Mouse (Mus musculus) midbrain, postnatal 0 days (tissue): Measurements from ENCODE around the gene Hist1h2ap. TPM values are rescaled to one million over a fixed set of nuclear protein-coding genes. Genes with fewer than 3 reads are reported as not detected.
"Not testable (repeated sequence)": the region's sequence is repeated elsewhere in the genome, so short reads cannot be mapped to it uniquely, and the experiment has no call there.

Experiments used
- ATAC-seq: fragments of 200-750 bp; cut with Nextera tagmentation; 2 replicates; pipeline ENCODE4 v1.8.0; 2017; ENCODE audit warnings: moderate number of reproducible peaks, mild to moderate bottlenecking, moderate TSS enrichment, moderate library complexity; ENCODE audit not compliant: low FRiP score
- DNase-seq: peaks from one replicate; pipeline ENCODE4 v3.0.0-alpha.2; 2015; ENCODE audit warnings: low spot score
- H3K27ac ChIP-seq: fragments of 300-500 bp; sonication (generic); 2 replicates; pipeline ENCODE4 v1.5.1; 2014; ENCODE audit warnings: low read depth, mild to moderate bottlenecking, low read length, mixed read lengths
- H3K27me3 ChIP-seq: fragments of 300-500 bp; sonication (generic); 2 replicates; pipeline ENCODE4 v1.6.1; 2014; ENCODE audit warnings: low read length, control low read depth, mixed read lengths; ENCODE audit not compliant: insufficient read depth
- H3K36me3 ChIP-seq: fragments of 300-500 bp; sonication (generic); 2 replicates; pipeline ENCODE4 v1.6.1; 2014; ENCODE audit warnings: low read length, control low read depth, mixed read lengths; ENCODE audit not compliant: insufficient read depth
- H3K4me1 ChIP-seq: fragments of 300-500 bp; sonication (generic); 2 replicates; pipeline ENCODE4 v1.6.1; 2014; ENCODE audit warnings: mild to moderate bottlenecking, control low read depth, antibody characterized with exemption, low read length, mixed read lengths; ENCODE audit not compliant: insufficient read depth
- H3K4me2 ChIP-seq: fragments of 300-500 bp; sonication (generic); 2 replicates; pipeline ENCODE4 v1.6.1; 2014; ENCODE audit warnings: low read depth, mild to moderate bottlenecking, low read length, mixed read lengths; ENCODE audit not compliant: poor library complexity, severe bottlenecking
- H3K4me3 ChIP-seq: fragments of 300-500 bp; sonication (generic); 2 replicates; pipeline ENCODE4 v1.5.1; 2014; ENCODE audit warnings: low read depth, mild to moderate bottlenecking, low read length, moderate library complexity
- H3K9ac ChIP-seq: fragments of 300-500 bp; sonication (generic); replicated peaks from 2 replicates; pipeline ENCODE4 v1.6.1; 2014; ENCODE audit warnings: mild to moderate bottlenecking, low read length, moderate library complexity, mixed read lengths; ENCODE audit not compliant: poor library complexity, severe bottlenecking
- H3K9me3 ChIP-seq: fragments of 300-500 bp; sonication (generic); 2 replicates; pipeline ENCODE4 v1.6.1; 2016; ENCODE audit warnings: low read length, control low read depth
- CTCF ChIP-seq: IDR thresholded peaks from 2 replicates; pipeline ENCODE4 v1.5.1; 2016; ENCODE audit warnings: antibody characterized with exemption, mild to moderate bottlenecking
- WGBS: fragments of 180-500 bp; shearing (Covaris S2); extraction: QIAGEN DNeasy Blood & Tissue Kit; methylation state at CpG from one replicate; pipeline ENCODE4 v1.1.7; 2014; 5-methylcytosine and 5-hydroxymethylcytosine counted together
- polyA plus RNA-seq: library from polyadenylated mRNA; unstranded; fragments of >200 nt; fragmentation: Nextera tagmentation; extraction: Ambion mirVana; gene quantifications from 2 replicates; pipeline ENCODE4 v1.2.1, GENCODE M21; 2015
- total RNA-seq: library from RNA; depleted of rRNA; stranded (reverse); fragments of >200 nt; gene quantifications from 2 replicates; pipeline ENCODE4 v1.2.3, GENCODE M21; 2014

Hist1h2ap gene
- total and polyA plus RNA-seq, 2 experiments from 2014 or later: 299 to 620 TPM

GRCm38 (mm10) chr13:21795584-21795983, 37.7 kb downstream of the Hist1h2ap start:
- H3K4me3 ChIP-seq: no peak overlapping the region
- 94% methylated on average over 7 of the region's 7 CpGs for WGBS

GRCm38 (mm10) chr13:21790601-21791283, 42.6 kb downstream of the Hist1h2ap start:
- no peak for TF ChIP-seq CTCF
- ATAC-seq: no peak
- 6% methylated on average over 16 of the region's 18 CpGs for WGBS
- peak overlapping the region; percentile 29 for H3K4me2 ChIP-seq
- no peaks in the 10 kb centered on the region for H3K36me3 ChIP-seq
- no peaks in the 10 kb centered on the region for H3K4me1 ChIP-seq
- no peaks in the 10 kb centered on the region for H3K9me3 ChIP-seq
- H3K27me3 ChIP-seq: no peaks in the 10 kb centered on the region
- no peak for DNase-seq
- no peak overlapping the region for H3K27ac ChIP-seq
- peak overlapping the region; percentile 36; the same call in 1 of the 2 replicates for H3K9ac ChIP-seq
- no peak overlapping the region for H3K4me3 ChIP-seq

More at GRCm38 (mm10) chr13:21795584-21795983, 37.7 kb downstream of the Hist1h2ap start:
- no peak for TF ChIP-seq CTCF
- no peaks in the 10 kb centered on the region for H3K36me3 ChIP-seq
- no peaks in the 10 kb centered on the region for H3K4me1 ChIP-seq
- no peak for DNase-seq
- H3K4me2 ChIP-seq: no peak overlapping the region
- no peak overlapping the region for H3K9ac ChIP-seq
- no peak for ATAC-seq
- H3K27me3 ChIP-seq: no peaks in the 10 kb centered on the region
- no peaks in the 10 kb centered on the region for H3K9me3 ChIP-seq
- H3K27ac ChIP-seq: no peak overlapping the region

GRCm38 (mm10) chr13:21789925-21790324, 43.4 kb downstream of the Hist1h2ap start:
- DNase-seq: no peak
- Histone ChIP-seq H3K4me2 (no peak overlapping the region), H3K36me3 (no peaks in the 10 kb centered on the region), H3K9ac (no peak overlapping the region), H3K27me3 (no peaks in the 10 kb centered on the region), H3K27ac (no peak overlapping the region), H3K4me1 (no peaks in the 10 kb centered on the region), H3K9me3 (no peaks in the 10 kb centered on the region), H3K4me3 (no peak overlapping the region)
- TF ChIP-seq CTCF: no peak
- ATAC-seq: no peak
- WGBS: 75% methylated on average over 6 of the region's 6 CpGs

GRCm38 (mm10) chr13:21787760-21788593, 45.3 kb downstream of the Hist1h2ap start:
- TF ChIP-seq CTCF: no peak
- Histone ChIP-seq H3K36me3 (no peaks in the 10 kb centered on the region), H3K9me3 (no peaks in the 10 kb centered on the region), H3K4me3 (peak overlapping the region; percentile 36), H3K9ac (no peak overlapping the region), H3K4me1 (peaks cover 4% of the 10 kb centered on the region; the same call in 1 of the 2 replicates), H3K27ac (no peak overlapping the region), H3K4me2 (peak overlapping the region; percentile 52), H3K27me3 (no peaks in the 10 kb centered on the region)
- ATAC-seq (peak; percentile 24), DNase-seq (no peak)
- 14% methylated on average over 13 of the region's 21 CpGs for WGBS

DNA sequence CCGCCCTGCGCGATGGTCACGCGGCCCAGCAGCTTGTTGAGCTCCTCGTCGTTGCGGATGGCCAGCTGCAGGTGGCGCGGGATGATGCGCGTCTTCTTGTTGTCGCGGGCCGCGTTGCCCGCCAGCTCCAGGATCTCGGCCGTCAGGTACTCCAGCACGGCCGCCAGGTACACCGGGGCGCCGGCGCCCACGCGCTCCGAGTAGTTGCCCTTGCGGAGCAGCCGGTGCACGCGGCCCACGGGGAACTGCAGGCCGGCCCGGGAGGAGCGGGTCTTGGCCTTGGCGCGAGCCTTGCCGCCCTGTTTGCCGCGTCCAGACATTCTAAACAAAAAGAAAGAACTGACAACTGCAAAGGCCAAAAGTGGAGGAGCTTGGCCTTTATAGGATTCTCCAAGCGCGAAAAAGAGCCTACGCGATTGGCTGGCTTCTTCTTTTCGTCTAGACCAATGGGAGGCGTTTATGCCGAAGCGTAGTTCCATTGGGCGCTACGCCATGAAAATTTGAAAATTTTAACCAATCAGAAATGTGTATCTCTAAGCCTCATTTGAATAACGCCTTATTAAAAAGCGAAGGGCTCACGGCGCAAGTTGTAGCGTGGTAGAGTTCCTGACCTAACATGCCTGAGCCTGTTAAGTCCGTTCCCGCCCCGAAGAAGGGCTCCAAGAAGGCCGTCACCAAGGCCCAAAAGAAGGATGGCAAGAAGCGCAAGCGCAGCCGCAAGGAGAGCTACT, 46.2 kb downstream of the Hist1h2ap start, which contains the start of the genes Hist1h2an and Hist1h2bp:
Gene Hist1h2an, minus strand, starts transcription at position 320 of the 731 bp plus-strand sequence.
Gene Hist1h2bp, plus strand, starts transcription at position 563 of the 731 bp plus-strand sequence.
- not testable (repeated sequence) for H3K36me3 ChIP-seq, H3K9ac ChIP-seq, H3K27ac ChIP-seq, H3K9me3 ChIP-seq, H3K4me1 ChIP-seq, H3K27me3 ChIP-seq
- ATAC-seq: peak; percentile 94
- peak within 1 kb of the TSS; percentile 52 for H3K4me2 ChIP-seq
- peak within 1 kb of the TSS; percentile 36 for H3K4me3 ChIP-seq
- DNase-seq: peak; percentile 100
- 1% methylated on average over 33 of the region's 63 CpGs for WGBS
